Mouse (Mus musculus) spleen, adult 2 months (tissue): Measurements from ENCODE around the gene Cadm4. TPM values are rescaled to one million over a fixed set of nuclear protein-coding genes. Genes with fewer than 3 reads are reported as not detected.

ENCODE experiments used
- DNase-seq, 2 experiments: peaks; one replicate each; pipeline versions ENCODE4 v3.0.0 to v3.0.0-alpha.2; 2012 to 2021; ENCODE audit warnings: low spot score in 2 of 2, low read depth in 1 of 2
- H3K27ac ChIP-seq: fragments of 200-500 bp; 2 replicates; pipeline ENCODE4 v1.5.1; 2012; ENCODE audit warnings: low read length, inconsistent platforms; ENCODE audit not compliant: insufficient read depth
- H3K27me3 ChIP-seq: fragments of 200-500 bp; 2 replicates; pipeline ENCODE4 v1.6.1; 2012; ENCODE audit warnings: mild to moderate bottlenecking, moderate library complexity, low read length, inconsistent platforms; ENCODE audit not compliant: control insufficient read depth, insufficient read depth
- H3K36me3 ChIP-seq: fragments of 200-500 bp; 2 replicates; pipeline ENCODE4 v1.6.1; 2012; ENCODE audit warnings: mild to moderate bottlenecking, low read length, inconsistent platforms; ENCODE audit not compliant: control insufficient read depth, insufficient read depth
- H3K4me1 ChIP-seq: fragments of 200-500 bp; 2 replicates; pipeline ENCODE4 v1.6.1; 2011; ENCODE audit warnings: inconsistent platforms; ENCODE audit not compliant: control insufficient read depth, insufficient read depth, insufficient read length
- H3K4me3 ChIP-seq: fragments of 200-500 bp; 2 replicates; pipeline ENCODE4 v1.5.1; 2011; ENCODE audit warnings: mild to moderate bottlenecking, inconsistent platforms; ENCODE audit not compliant: insufficient read depth, insufficient read length; ENCODE audit errors: extremely low read depth
- CTCF ChIP-seq: fragments of 200-500 bp; IDR thresholded peaks from 2 replicates; pipeline ENCODE4 v1.5.1; 2011; ENCODE audit warnings: mild to moderate bottlenecking, inconsistent platforms; ENCODE audit not compliant: insufficient read depth, insufficient read length, insufficient replicate concordance; ENCODE audit errors: extremely low read depth
- POLR2A ChIP-seq: fragments of 200-500 bp; IDR thresholded peaks from 2 replicates; pipeline ENCODE4 v1.6.1; 2011; ENCODE audit warnings: low read depth, low read length, inconsistent platforms
- WGBS: fragments of 180-500 bp; shearing (Covaris S2); methylation state at CpG from one replicate; pipeline ENCODE4 v1.1.7; 2018; 5-methylcytosine and 5-hydroxymethylcytosine counted together
- polyA plus RNA-seq: library from polyadenylated mRNA; depleted of rRNA; stranded (reverse); fragments of >200 nt; gene quantifications from 2 replicates; pipeline ENCODE4 v1.2.3, GENCODE M21; 2012; rRNA removed

The Cadm4 gene
- polyA plus RNA-seq, result 33.1 and 34.5 TPM in 2 replicates

GRCm38 (mm10) chr7:24481474-24482207 is at the start of gene Cadm4:
Gene Cadm4, plus strand, starts transcription at chr7:24482023.
- Histone ChIP-seq H3K27me3 (peaks cover 15% of the 10 kb centered on the region), H3K4me3 (peak within 1 kb of the TSS; percentile 63), H3K36me3 (no peaks in the 10 kb centered on the region), H3K27ac (no peak within 1 kb of the TSS; the same call in 1 of the 2 replicates), H3K4me1 (peaks cover 8% of the 10 kb centered on the region)
- TF ChIP-seq CTCF, result no peak
- no peak for TF ChIP-seq POLR2A
- 2% methylated on average over 67 of the region's 83 CpGs for WGBS
- peak; percentile 53 to 81 for DNase-seq

- 87% methylated on average over 5 of the region's 5 CpGs for WGBS
These were observed 46.5 kb upstream of the Cadm4 start for GRCm38 (mm10) chr7:24435305-24435704.

GRCm38 (mm10) chr7:24437981-24438380 is 43.8 kb upstream of the Cadm4 start:
- WGBS, result 65% methylated on average over 10 of the region's 10 CpGs
- TF ChIP-seq CTCF, result no peak
- no peak for TF ChIP-seq POLR2A
- H3K4me3 ChIP-seq, result no peak overlapping the region
- H3K4me1 ChIP-seq, result peaks cover 2% of the 10 kb centered on the region; the same call in 1 of the 2 replicates
- no peak for DNase-seq
- H3K27me3 ChIP-seq, result no peaks in the 10 kb centered on the region
- H3K36me3 ChIP-seq, result no peaks in the 10 kb centered on the region
- H3K27ac ChIP-seq, result no peak overlapping the region

More at GRCm38 (mm10) chr7:24435305-24435704, 46.5 kb upstream of the Cadm4 start:
- no peak overlapping the region for H3K4me3 ChIP-seq
- DNase-seq, result no peak
- no peak overlapping the region for H3K27ac ChIP-seq
- H3K27me3 ChIP-seq, result no peaks in the 10 kb centered on the region
- peaks cover 7% of the 10 kb centered on the region; the same call in 1 of the 2 replicates for H3K36me3 ChIP-seq
- H3K4me1 ChIP-seq, result peaks cover 7% of the 10 kb centered on the region
- TF ChIP-seq CTCF (no peak), POLR2A (no peak)

- DNase-seq, result no peak
- Histone ChIP-seq H3K4me3 (no peak overlapping the region), H3K27me3 (no peaks in the 10 kb centered on the region), H3K4me1 (peaks cover 11% of the 10 kb centered on the region; the same call in 1 of the 2 replicates), H3K27ac (no peak overlapping the region), H3K36me3 (no peaks in the 10 kb centered on the region)
- 75% methylated on average over 6 of the region's 6 CpGs for WGBS
- TF ChIP-seq POLR2A, result no peak
- TF ChIP-seq CTCF, result no peak
These were observed 42.6 kb upstream of the Cadm4 start for GRCm38 (mm10) chr7:24439191-24439590.

GRCm38 (mm10) chr7:24439891-24440290 is 41.9 kb upstream of the Cadm4 start:
- 59% methylated on average over 7 of the region's 7 CpGs for WGBS
- Histone ChIP-seq H3K36me3 (no peaks in the 10 kb centered on the region), H3K27me3 (no peaks in the 10 kb centered on the region), H3K27ac (peak overlapping the region; percentile 37), H3K4me1 (peaks cover 11% of the 10 kb centered on the region; the same call in 1 of the 2 replicates), H3K4me3 (no peak overlapping the region)
- no peak for TF ChIP-seq POLR2A
- TF ChIP-seq CTCF, result no peak
- DNase-seq, result no peak

- Histone ChIP-seq H3K4me3 (no peak overlapping the region), H3K36me3 (no peaks in the 10 kb centered on the region), H3K27ac (peak overlapping the region; percentile 89), H3K4me1 (peaks cover 21% of the 10 kb centered on the region; the same call in 1 of the 2 replicates), H3K27me3 (no peaks in the 10 kb centered on the region)
- DNase-seq, result peak; percentile 84
- 7% methylated on average over 1 of the region's 1 CpGs for WGBS
- TF ChIP-seq CTCF, result peak; percentile 99; the same call in 1 of the 2 replicates
- no peak for TF ChIP-seq POLR2A
These were observed 40.0 kb upstream of the Cadm4 start for GRCm38 (mm10) chr7:24441785-24442184.

- peak overlapping the region; percentile 89 for H3K27ac ChIP-seq
- peaks cover 26% of the 10 kb centered on the region; the same call in 1 of the 2 replicates for H3K4me1 ChIP-seq
- no peak for TF ChIP-seq CTCF
- H3K36me3 ChIP-seq, result no peaks in the 10 kb centered on the region
- no peak overlapping the region for H3K4me3 ChIP-seq
- peak; percentile 78 to 91 for DNase-seq
- WGBS, result 35% methylated on average over 8 of the region's 8 CpGs
- H3K27me3 ChIP-seq, result no peaks in the 10 kb centered on the region
These were observed 39.5 kb upstream of the Cadm4 start for GRCm38 (mm10) chr7:24442313-24442712.
